Mouse (Mus musculus) cerebellum, postnatal 4 days (tissue): ENCODE results near the gene Qrich2.
"Not testable (repeated sequence)": the region's sequence is repeated elsewhere in the genome, so short reads cannot be mapped to it uniquely, and the experiment has no call there.

Experiments used
- DNase-seq, 2 experiments: peaks; one replicate each; pipeline ENCODE4 v3.0.0; 2022; ENCODE audit warnings: low spot score in 2 of 2, mixed read lengths in 1 of 2

Qrich2 gene

DNA sequence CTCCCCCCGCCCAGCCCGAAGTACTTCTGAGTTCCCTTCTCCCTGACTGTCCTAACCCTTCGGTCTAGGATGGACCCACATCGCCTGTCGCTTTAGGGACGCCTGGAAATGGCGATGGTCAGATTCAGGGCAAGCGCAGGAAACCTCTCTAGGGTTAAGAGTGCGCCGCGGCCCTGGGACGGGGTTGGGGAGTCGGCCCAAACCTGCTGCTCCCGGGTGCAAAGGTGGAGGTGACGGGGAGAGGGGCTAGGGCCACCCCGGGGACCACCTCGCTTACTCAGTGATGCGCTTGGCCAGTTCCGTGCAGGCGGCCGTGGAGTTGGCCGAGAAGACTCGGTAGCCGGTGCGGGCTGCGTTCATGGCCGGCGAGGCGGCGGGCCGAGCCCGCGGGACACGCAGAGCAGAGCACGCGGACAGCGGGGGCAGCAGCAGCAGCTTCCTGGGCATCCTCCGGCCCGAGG, 23.8 kb upstream of the Qrich2 start:
- DNase-seq, result no peak

DNA sequence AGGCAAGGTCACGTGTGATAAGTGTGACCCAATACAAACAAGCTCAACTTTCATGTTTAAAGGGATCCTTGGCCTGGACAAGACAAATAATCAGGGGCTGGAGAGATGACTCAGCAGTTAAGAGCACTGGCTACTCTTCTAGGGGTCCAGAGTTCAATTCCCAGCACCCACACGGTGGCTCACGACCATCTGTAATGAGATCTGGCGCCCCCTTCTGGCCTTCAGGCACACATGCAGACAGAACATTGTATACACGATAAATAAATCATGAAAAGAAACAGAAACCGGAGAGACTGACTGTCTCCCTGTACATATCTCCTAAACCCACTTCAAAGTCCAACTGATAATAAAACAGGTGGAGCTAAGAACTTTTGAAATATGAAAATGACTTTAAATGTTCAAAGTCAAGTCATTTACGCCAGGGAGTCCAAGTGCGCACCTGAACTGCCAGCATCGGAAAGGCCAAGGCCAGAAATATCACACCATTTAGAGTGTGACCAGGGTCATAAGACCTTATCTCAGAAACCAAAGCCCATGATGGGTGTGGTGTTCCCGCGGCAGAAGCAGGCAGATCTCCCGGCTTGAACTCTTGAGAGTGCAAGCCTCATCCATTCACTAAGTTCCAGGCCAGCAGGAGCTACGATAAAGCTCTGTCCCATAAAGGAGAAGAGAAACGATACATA, 22.8 kb upstream of the Qrich2 start:
- DNase-seq, result no peak

DNA sequence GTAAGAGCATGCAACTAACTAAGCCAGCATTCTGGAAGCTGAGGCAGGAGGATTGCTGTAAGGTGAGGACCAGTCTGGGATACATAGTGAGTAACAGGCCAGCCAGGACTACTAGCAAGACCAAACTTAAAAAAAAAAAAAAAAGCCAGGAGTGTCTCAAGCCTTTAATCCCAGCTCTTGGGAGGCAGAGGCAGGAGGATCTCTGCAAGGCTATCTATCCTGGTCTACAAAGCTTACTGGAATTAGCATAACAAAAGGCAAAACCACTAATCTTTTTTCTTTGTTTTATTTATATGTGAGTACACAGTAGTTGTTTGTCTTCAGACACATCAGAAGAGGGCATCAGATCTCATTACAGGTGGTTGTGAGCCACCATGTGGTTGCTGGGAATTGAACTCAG, 22.2 kb upstream of the Qrich2 start:
- DNase-seq, result no peak

DNA sequence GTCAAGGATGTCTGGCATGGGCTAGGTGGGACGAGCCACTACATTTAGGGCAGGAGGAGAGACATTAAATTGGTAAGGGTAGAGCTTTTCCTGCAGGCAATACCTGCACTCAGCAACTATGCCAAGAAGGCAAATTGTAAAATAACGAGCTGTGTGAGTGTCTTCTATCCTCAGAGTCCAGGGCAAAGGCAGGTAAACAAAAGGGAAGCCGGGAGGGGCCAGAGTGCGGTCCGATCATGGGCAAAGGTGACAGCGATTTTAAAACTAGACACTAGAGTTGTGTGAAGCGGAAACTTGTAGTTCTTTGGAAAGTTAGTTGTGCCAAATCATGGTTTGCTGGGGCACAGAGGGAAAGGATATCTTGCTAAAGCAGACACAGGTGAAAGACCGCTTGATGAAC, 18.2 kb upstream of the Qrich2 start:
- DNase-seq, result no peak

DNA sequence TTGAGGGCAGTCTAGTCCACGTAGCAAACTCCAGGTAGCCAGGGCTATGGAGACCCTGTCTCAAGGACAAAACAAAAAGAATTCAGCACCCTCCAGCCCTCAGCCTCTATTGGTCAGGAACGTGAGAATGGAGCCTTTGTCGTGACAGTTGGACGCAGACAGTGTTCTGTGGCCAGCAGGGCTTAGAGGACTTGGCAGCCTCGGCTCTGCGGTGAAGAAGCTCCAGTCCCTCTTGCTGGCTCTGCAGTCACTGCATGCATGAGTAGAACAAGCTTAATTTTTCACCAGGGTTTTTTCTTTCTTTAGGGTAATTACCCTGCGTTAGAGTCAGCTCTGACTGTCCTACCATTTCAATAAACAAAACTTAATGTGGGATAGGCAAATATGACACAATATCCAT, 15.7 kb upstream of the Qrich2 start:
- no peak for DNase-seq

DNA sequence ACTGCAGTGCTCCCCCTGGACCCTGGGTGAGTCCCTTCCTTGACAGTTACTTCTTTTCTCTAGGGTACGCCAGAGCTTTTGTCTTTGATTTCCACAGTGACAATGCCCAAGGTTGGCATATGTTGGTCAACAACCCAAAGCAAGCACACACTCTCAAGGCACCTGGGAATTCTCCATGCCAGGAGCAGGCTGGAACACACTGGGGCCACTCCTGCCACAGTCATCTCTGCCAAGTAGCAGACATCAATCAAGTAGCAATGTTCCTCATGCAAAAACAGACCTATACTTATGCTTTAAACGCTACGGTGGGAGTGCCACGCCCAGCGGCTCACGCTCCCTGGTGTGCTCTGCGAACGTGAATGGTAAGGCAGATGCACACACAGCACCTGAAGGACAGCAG, 14.9 kb upstream of the Qrich2 start:
- no peak for DNase-seq

DNA sequence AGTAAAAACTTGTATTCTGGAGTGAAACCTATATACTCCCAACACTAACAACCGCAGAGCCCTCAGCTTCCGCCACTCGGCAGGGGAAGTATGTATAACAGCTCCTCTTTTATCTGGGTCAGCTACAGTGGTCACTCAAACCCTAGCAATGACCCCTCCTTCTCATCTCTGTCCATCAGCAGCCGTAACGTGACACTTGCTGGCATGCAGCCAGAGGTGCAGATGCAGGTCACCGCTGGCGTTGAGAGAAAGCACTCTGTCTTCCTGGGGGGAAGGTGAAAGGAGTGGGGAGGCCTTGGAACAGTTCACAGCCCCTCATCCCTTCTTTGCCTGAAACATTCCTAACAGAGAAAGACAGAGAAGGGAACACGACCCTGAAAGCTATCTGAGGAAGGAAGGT, 13.8 kb upstream of the Qrich2 start:
- DNase-seq, result no peak

DNA sequence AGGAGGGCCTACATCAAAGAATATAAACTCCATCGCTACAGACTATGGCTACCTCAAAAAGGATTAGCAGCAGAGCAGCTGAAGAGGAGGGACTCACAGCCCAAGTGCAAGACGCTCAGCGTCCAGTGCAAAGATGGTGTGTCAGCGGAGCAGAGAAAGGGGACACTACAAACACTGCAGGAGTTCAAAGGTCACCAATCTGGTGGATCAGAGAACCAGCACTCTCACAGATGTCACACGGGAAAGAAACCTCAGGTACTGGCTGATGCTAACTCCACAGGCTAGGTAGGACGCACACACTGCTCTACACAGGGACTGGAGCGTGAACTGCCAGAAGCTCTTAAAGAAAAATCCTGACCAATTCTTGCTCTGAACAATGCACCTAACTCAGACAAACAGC, 12.9 kb upstream of the Qrich2 start:
- no peak for DNase-seq

DNA sequence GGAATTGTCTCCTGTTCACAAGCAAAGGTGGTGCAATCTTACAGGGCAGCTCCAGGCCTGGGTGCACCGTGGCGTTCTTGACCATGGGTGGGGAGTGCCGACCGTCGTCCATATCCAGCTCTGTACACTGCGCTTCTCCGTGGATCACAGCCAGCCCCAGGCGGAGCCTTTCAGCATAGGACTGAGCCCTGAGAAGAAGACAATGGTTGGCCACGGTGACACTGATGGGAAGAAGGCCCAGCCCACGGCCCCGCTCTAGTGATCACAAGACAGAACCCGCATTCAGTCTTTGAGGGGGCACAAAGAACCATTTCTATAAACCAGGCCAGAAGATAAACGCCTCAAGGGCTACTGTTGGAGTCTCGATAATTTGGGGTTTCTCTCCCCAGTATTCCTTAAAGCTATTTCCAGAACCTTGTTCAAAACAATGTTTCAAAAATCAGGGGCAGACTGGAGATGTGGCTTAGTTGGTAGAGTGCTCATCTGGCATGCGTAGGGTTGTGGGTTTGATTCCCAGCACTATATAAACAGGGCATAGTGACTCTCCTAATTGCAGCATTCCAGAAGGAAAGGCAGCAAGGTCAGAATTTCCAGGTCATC, 11.2 kb upstream of the Qrich2 start:
- DNase-seq, result no peak

DNA sequence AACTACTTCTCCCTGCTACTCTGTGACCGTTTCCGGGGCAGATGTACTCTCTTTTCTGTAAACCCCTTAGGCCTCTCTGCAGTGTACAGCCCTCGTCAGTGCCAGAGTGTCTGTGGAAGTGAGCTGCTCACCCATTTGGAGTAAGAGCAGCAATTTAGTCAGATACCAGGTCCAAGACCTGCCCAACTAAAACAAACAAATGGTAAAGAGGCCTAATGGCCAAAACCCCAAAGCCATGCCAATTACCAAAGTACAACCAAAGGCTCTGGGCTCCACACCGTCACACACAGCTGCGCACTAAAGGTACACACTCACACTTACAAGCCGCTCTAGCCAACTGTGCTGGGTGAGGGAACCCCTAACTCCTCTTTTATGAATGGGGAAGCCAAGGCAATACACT, 10.7 kb upstream of the Qrich2 start:
- DNase-seq, result no peak

DNA sequence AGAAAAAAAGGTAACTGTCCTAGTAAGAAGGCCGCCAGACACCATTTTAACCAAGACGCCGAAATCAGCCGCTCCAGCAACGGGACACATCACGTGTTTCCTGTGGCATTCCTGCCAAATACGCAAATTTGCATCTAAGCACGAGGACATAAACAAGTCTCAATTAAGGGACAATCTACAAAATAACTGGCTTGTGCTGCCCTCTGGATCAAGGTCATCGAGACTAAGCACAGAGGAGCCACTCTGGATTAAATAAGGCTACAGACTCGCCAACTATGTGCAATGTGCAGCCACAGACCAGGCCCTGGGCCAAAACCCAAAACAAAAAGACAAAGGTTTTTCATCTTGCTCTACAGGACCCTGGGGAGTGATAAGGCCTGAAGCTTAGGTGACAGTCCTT, 10.0 kb upstream of the Qrich2 start:
- DNase-seq, result no peak

DNA sequence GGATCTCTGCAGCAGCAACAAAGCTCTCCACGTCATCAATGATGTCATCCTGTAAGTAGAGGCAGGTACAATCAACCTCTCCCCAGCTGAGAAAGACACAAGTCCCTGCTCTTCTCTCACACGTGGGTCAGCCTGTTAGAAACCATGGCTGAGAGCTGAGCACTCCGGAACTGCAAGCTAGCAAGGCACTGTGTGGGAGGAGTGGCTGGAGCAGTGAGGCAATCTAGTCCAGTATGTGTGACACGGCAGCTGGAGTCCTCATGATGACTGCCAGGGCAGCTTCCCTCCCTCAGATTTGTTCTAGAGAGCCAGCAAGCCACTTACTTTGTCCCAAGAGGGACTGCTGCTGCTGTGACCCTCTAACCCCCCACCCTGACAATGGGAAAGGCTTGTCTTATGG, 6.2 kb upstream of the Qrich2 start:
- no peak for DNase-seq

DNA sequence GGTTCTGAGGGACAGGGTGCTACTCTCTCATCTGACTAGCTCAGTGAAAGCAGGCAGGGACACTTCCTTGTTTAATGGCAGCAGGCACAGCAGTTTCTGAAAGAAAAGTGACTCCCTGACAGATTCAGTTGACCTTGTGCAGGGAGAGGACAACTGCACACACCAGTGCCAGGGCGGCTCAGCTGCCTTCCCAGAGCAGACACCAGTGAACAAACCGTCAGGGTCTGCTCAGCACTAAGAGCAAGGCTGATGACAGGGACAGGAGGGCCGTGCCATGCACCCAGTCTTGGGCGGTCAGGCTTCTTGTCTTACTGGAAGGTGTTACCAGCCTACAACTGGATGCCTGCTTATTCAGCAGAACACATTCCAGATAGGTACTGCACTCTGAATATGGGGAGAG, 4.9 kb upstream of the Qrich2 start:
- DNase-seq, result no peak

DNA sequence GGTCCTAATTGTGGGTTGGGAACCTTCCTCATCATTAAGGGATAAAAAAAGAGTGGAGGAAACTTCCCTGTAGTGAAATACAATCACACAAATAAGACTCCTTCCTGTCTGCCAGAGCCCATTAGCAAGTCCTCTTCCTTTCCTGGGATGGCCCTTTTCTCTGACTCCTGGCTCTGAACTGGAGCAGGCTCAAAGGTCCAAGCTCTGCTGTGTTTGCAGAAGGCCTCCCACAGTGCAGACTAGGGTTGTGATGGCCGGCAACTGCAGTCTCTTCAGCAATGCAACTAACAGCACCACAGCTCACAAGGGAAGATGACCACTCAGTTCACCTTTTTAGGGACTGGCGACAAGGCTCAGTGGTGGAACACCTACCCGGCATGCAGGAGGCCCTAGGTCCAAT, 4.2 kb upstream of the Qrich2 start:
- no peak for DNase-seq

DNA sequence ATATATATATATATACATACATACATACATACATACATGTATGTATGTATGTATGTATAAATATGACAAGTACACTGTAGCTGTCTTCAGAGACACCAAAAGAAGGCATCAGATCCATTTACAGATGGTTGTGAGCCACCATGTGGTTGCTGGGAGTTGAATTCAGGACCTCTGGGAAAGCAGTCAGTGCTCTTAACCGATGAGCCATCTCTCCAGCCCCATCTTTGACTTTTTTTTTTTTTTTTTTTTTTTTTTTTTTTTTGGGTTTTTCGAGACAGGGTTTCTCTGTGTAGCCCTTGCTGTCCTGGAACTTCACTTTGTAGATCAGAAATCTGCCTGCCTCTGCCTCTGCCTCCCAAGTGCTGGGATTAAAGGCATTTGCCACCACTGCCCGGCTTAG, 2.3 kb upstream of the Qrich2 start:
- not testable (repeated sequence) for DNase-seq

DNA sequence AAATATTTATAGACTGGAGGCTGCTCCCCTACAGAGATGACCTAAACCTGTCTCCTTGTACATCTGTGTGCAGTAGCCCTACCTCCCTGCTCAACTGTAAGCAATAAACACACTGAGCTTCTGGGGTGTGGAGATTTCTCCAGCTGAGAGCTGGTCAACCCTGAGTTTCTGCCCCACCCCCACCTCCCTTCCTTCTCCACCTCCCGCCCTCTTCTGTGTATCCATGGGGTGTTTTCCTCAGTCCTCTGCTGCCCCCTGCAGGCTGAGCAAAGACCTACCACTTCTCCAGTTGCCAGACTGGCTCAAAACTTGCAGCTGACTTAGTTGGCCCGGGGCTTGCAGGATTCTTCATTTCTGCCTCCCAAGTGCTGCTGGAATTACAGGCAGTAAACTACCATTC, 2.2 kb downstream of the Qrich2 start:
- peak; percentile 82 to 83 for DNase-seq

DNA sequence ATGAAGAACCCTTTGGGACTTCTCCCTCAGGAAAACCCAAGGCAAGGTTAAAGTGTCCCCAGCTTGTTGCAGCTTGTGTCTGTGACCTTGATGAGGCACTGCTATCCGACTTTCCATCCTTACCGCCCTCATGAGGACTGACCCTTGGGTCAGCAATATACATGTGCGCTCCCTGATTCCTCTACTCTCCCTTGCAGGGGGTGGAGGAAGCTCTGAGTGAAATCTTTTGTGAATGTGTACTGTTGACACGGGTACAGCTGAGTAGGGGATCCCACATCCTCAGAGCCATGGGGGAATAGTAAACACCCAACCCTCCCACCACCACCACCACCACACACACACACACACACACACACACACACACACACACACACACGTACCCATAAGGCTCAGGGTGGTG, 2.7 kb downstream of the Qrich2 start:
- DNase-seq, result no peak

DNA sequence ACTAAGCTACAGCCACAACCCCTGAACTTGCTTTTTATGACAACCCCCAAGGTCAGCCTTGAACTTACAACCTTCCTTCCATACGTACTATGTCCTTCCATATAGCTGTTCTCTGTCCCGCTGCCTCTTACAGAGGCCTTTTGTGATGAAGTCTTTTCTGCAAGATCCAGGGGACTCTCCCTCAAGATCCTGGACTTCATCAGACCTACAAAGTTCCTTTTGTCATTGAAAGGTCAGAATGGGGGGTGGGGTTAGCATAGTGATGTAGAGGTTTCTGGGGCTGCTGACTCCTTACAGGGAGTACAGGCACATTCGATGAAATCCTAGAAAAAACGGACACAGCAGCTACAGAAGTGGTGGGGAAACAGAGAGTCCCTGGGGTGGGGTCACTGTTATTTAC, 6.3 kb downstream of the Qrich2 start:
- no peak for DNase-seq

DNA sequence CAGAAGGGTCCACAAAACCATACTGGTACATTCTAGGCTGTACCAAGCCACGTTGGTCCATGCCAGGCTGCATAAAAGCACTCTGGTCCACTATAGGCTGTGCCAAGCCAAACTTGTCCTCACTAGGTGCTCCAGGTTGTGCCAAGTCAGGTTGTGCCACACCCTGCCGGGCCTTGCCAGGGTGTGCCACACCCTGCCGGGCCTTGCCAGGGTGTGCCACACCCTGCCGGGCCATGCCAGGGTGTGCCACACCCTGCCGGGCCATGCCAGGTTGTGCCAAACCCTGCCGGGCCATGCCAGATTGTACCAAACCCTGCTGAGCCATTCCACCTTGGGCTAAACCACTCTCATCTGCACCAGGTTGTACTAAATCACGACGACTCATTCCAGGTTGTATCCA, 9.8 kb downstream of the Qrich2 start:
- DNase-seq, result no peak

DNA sequence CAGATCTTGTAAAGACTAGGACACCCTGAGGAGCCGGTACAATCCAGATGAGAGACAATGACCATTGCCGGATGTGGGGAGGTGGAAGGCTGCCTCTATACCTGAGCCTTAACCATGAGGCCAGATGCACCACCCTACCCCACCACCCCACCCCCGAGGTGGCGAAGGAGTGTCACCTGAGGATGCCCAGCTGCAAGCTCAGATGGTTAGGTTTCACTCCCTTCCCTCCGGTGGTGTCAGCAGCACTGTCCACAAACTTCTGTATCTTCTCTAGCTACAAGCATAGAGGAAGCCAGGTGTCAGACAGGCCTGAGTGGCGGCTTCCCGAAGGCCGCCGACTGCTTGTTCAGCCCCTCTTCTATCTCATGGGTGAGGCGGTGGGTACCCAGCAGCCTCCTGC, 12.2 kb downstream of the Qrich2 start:
- DNase-seq, result no peak

DNA sequence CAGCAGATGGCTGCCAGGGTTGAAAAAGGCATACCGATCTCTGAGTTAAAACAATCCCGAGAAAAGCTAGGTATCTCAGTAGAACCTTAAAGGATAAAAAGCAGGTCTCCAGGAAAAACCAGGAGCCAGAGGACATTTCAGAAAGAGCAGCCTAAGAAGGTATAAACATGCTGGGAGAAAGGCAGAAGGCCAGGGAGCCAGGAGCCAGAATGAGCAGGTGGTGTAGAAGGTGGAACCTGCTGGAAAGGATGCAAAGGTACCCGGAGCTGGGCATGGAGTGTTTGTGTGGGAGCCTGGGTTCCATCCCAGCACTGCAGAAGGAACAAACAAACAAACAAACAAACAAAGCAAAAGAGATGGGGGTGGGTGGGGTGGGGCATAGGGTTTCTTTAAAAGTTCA, 16.7 kb downstream of the Qrich2 start:
- no peak for DNase-seq

DNA sequence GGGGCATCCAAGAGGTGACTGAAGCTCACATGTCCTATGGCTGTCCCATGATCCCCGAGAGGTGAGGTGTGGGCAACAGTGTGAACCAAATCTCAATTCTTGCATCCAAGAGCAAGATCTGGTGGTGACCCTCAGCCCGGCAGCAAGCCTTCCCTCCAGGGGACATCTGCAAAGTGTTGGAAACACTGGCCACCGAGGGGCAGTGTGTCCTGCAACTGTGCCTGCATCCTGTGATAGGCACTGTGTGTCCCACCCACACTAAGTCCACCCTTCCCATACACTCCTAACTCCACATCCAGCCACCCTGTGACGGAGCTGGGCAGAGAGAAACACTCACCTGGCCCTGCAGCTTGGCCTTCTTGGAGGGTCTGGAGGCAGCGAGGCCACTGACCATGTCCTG, 18.2 kb downstream of the Qrich2 start:
- no peak for DNase-seq

DNA sequence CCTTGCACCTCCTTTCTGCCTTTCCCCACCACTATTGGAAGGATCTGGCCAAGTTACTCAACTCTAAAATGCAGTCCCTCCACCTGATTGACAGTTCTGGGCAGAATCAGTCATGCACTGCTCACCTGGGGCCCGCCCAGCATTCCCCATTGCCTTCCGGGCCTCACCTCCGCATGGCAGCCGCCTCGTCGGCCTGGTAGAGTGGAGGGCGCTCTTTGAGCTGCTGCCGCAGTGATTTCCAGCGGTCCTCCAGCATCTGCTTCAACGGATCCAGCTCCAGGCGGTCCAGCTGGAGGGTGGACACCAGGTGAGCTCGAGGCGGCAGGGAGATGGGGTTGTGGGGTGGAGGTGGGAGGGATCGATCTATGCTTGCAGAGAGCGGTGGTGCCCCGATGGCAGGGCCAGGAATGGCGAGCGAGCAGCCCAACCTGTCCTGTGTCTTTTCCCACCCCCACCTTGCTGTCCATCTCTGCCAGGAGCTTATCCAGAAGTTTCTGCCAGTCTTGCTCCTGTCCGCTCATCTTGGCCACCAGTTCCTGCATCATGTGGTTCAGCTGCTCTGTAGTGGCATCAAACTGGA, 19.6 kb downstream of the Qrich2 start:
- DNase-seq, result no peak
